Mouse (Mus musculus) inflammation-experienced regulatory T-cells, adult 6 months (primary cell): ENCODE data around the gene Vps37c. TPM values are rescaled to one million over a fixed set of nuclear protein-coding genes. Genes with fewer than 3 reads are reported as not detected.

Source experiments
- ATAC-seq: one replicate; pipeline ENCODE4 v1.8.0; 2017
- polyA plus RNA-seq, 3 experiments: library from polyadenylated mRNA; unstranded; fragments of 100-300 nt; shearing (Covaris generic); gene quantifications; one replicate each; pipeline ENCODE4 v1.2.1; 2017

Vps37c gene
- polyA plus RNA-seq, 3 experiments from 2014 or later = 11.4 to 15.9 (median 14.1) TPM

GRCm38 (mm10) chr19:10689470-10690166 is 1.1 kb downstream of the Vps37c start:
- ATAC-seq = no peak

GRCm38 (mm10) chr19:10690336-10690735 is 1.8 kb downstream of the Vps37c start:
- no peak for ATAC-seq

- ATAC-seq = no peak
Observed at GRCm38 (mm10) chr19:10691121-10691520, 2.6 kb downstream of the Vps37c start.

GRCm38 (mm10) chr19:10691660-10692059 is 3.1 kb downstream of the Vps37c start:
- ATAC-seq = no peak

GRCm38 (mm10) chr19:10692361-10692760 is 3.8 kb downstream of the Vps37c start:
- ATAC-seq = no peak

GRCm38 (mm10) chr19:10693926-10694682 is 5.6 kb downstream of the Vps37c start:
- ATAC-seq = no peak

- no peak for ATAC-seq
Observed at GRCm38 (mm10) chr19:10695801-10696200, 7.3 kb downstream of the Vps37c start.

GRCm38 (mm10) chr19:10698131-10698991 is 9.8 kb downstream of the Vps37c start:
- no peak for ATAC-seq

- no peak for ATAC-seq
Observed at GRCm38 (mm10) chr19:10699851-10700250, 11.3 kb downstream of the Vps37c start.

GRCm38 (mm10) chr19:10701013-10701726 is 12.6 kb downstream of the Vps37c start:
- no peak for ATAC-seq

- ATAC-seq = no peak
Observed at GRCm38 (mm10) chr19:10702125-10702524, 13.6 kb downstream of the Vps37c start.

- ATAC-seq = no peak
Observed at GRCm38 (mm10) chr19:10703470-10703869, 14.9 kb downstream of the Vps37c start.

GRCm38 (mm10) chr19:10707087-10707875 is 18.7 kb downstream of the Vps37c start:
- ATAC-seq = no peak

- ATAC-seq = no peak
Observed at GRCm38 (mm10) chr19:10707881-10708280, 19.3 kb downstream of the Vps37c start.

GRCm38 (mm10) chr19:10708900-10709299 is 20.4 kb downstream of the Vps37c start:
- no peak for ATAC-seq

GRCm38 (mm10) chr19:10709360-10710087 is 21.0 kb downstream of the Vps37c start:
- ATAC-seq = peak; percentile 51

- ATAC-seq = peak; percentile 59
Observed at GRCm38 (mm10) chr19:10710088-10710511, 21.6 kb downstream of the Vps37c start.

- no peak for ATAC-seq
Observed at GRCm38 (mm10) chr19:10710751-10711150, 22.2 kb downstream of the Vps37c start.

GRCm38 (mm10) chr19:10712194-10712593 is 23.7 kb downstream of the Vps37c start:
- no peak for ATAC-seq

- no peak for ATAC-seq
Observed at GRCm38 (mm10) chr19:10712646-10713045, 24.1 kb downstream of the Vps37c start.

GRCm38 (mm10) chr19:10713551-10713950 is 25.0 kb downstream of the Vps37c start:
- no peak for ATAC-seq
